Mouse (Mus musculus) ES-Bruce4 (cell line): ENCODE results near the gene Gm49366.

Experiments used
- CTCF ChIP-seq: IDR thresholded peaks from one replicate; pipeline ENCODE4 v1.8.1; 2011; ENCODE audit warnings: low read depth, low read length
- EP300 ChIP-seq: IDR thresholded peaks from 2 replicates; pipeline ENCODE4 v1.6.1; 2011; ENCODE audit warnings: low read depth, low read length; ENCODE audit not compliant: insufficient read depth
- POLR2A ChIP-seq: IDR thresholded peaks from one replicate; pipeline ENCODE4 v1.8.1; 2011; ENCODE audit warnings: low read length; ENCODE audit not compliant: insufficient read depth

DNA sequence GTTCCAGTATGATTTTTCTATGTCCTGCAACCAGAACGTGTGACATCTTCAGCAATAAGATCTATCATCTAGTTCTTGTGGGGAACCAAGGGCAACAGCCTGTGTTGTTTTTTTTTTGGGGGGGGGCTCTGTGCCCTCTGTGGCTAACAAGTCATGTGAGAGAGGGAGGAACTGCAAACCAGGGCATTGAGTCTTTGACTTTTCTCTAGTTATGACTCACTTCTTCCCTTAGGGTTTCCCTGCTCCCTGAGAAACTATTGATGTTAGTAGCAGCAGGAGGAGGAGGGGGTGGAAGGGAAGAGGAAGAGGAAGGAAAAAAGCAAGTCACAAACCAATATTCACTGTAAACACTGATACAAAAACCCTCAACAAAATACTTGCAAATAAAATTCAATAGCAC lies 34.9 kb upstream of the Gm49366 start:
- TF ChIP-seq CTCF (no peak), POLR2A (no peak), EP300 (no peak)
